Mouse (Mus musculus) C2C12 (cell line): ENCODE results near the gene Dcaf8.

Experiments used
- CEBPB ChIP-seq: IDR thresholded peaks from one replicate; pipeline ENCODE4 v1.6.1; 2011; ENCODE audit warnings: low read depth, mild to moderate bottlenecking, control low read depth, moderate library complexity
- CTCF ChIP-seq: IDR thresholded peaks from one replicate; pipeline ENCODE4 v1.5.1; 2011; ENCODE audit not compliant: control insufficient read depth, insufficient read depth, insufficient read length
- FOSL1 ChIP-seq: IDR thresholded peaks from one replicate; pipeline ENCODE4 v1.8.0; 2011; ENCODE audit warnings: mild to moderate bottlenecking, low read length; ENCODE audit not compliant: poor library complexity, insufficient read depth, severe bottlenecking
- USF1 ChIP-seq: IDR thresholded peaks from one replicate; pipeline ENCODE4 v1.6.1; 2011; ENCODE audit warnings: low read depth, mild to moderate bottlenecking, control low read depth, moderate library complexity

DNA sequence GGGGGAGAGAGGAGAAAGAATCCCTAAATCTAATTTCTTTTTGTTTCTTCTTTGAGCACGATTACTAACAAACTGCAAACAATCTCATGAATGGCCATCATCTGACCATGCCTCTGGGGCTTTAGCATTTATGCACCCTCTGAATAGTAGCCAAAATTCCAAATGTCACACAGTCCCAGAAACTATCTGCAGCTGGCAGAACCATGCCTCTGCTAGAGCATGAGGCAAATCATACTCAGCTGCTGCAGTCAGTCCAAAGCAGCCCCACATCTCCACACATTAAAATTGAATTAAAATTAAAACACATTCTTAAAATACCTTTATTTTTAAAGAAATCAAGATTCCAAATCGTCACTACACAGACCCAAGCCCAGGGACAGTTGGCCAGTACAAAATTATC is 7.7 kb upstream of the Dcaf8 start:
- TF ChIP-seq CTCF (no peak), CEBPB (no peak), USF1 (no peak), FOSL1 (no peak)
